9 mouse cellular contexts compared by ENCODE assay signal in the genomic region with DNA sequence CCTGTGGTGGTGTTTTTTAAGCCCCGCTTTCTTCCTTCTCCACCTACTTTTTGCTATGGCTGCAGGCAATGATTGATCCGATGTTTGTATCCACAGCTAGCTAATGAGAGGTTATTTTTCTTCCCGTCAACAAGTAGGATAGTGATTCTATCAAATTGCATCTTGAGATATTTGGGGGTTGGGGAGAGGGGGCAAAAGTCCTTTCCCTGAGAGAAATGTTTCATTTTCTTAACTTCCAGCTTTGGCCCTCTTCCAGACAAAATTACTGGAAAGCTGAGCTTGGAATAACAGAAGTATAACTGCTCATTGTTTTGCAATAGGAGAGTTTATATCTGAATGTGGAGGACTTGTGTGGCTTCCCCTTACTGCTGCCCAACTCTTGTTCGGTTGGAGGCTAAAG. TPM values are rescaled to one million over a fixed set of nuclear protein-coding genes. Genes with fewer than 3 reads are reported as not detected.
DNase-seq lines count a peak whose midpoint lies in the region; ATAC-seq and TF ChIP-seq lines count a peak whose summit lies in the region.
"Had no signal": no experiment of that assay in that cellular context is flagged by ENCODE, and none has a peak within 500 bp of the region (broad histone marks: within the 10 kb centered on the region; RNA-seq: fewer than 3 reads in every experiment).

No protein-coding gene starts in this region.

- H3K4me2 ChIP-seq in hindbrain, embryonic 14.5 days (replicated peaks) = peak overlapping the region; percentile 72
- H3K4me2 ChIP-seq in midbrain, embryonic 14.5 days (ENCODE audit: low read length) = peak overlapping the region; percentile 71

- no peaks in the 10 kb centered on the region for H3K27me3 ChIP-seq in kidney, adult 2 months (replicated peaks; ENCODE audit: control insufficient read depth, insufficient read depth, low read length)
- 0 out of 2 replicates have a peak, but pooled peaks cover 7% of the 10 kb centered on the region for H3K27me3 ChIP-seq in hindbrain, embryonic 14.5 days (ENCODE audit: control insufficient read depth, insufficient read depth, low read length)
- H3K27me3 ChIP-seq in midbrain, embryonic 14.5 days (ENCODE audit: control insufficient read depth, insufficient read depth, low read length) = peaks cover 8% of the 10 kb centered on the region; the same call in 1 of the 2 replicates
- H3K27me3 ChIP-seq: Patski had no signal

- TF ChIP-seq CTCF in kidney, adult 2 months (conservative IDR thresholded peaks at IDR 0.05; ENCODE audit: insufficient read depth, insufficient read length, low read depth, low read length) = no peak
- no peak for TF ChIP-seq CTCF in brain, embryonic 14.5 days (IDR thresholded peaks at IDR 0.05; ENCODE audit: borderline replicate concordance, extremely low read depth, insufficient read depth, insufficient read length)

- H3K4me3 ChIP-seq in kidney, adult 2 months (ENCODE audit: insufficient read depth, low read depth, low read length) = no peak overlapping the region; the same call in 1 of the 2 replicates
- peak overlapping the region; percentile 94; the same call in 1 of the 2 replicates for H3K4me3 ChIP-seq in hindbrain, embryonic 14.5 days (replicated peaks; ENCODE audit: low read length)
- H3K4me3 ChIP-seq in midbrain, embryonic 14.5 days (replicated peaks; ENCODE audit: low read depth, low read length) = peak overlapping the region; percentile 70; the same call in 1 of the 2 replicates

- no peak overlapping the region for H3K27ac ChIP-seq in kidney, adult 2 months (ENCODE audit: insufficient read depth, low read depth, low read length)
- no peak overlapping the region for H3K27ac ChIP-seq in hindbrain, embryonic 14.5 days
- H3K27ac ChIP-seq in midbrain, embryonic 14.5 days (replicated peaks; ENCODE audit: low read depth, low read length) = no peak overlapping the region

- intact Hi-C loops in left cerebral cortex, postnatal 14 days (cut with DNase I) = loop anchor here (5.0 kb wide), 1 partner anchor 271 kb away; no protein-coding TSS in a partner anchor

- 31% methylated on average over 4 of the region's 4 CpGs for WGBS in kidney, adult 2 months
- 50% methylated on average over 4 of the region's 4 CpGs for WGBS in hindbrain, embryonic 14.5 days
- 55% methylated on average over 4 of the region's 4 CpGs for WGBS in midbrain, embryonic 14.5 days

- H3K4me1 ChIP-seq in kidney, adult 2 months (ENCODE audit: control insufficient read depth, insufficient read depth, low read length) = peaks cover 7% of the 10 kb centered on the region
- H3K4me1 ChIP-seq in hindbrain, embryonic 14.5 days (replicated peaks; ENCODE audit: control insufficient read depth, insufficient read depth, low read length) = peaks cover 12% of the 10 kb centered on the region
- 0 out of 2 replicates have a peak, but pooled peaks cover 7% of the 10 kb centered on the region for H3K4me1 ChIP-seq in midbrain, embryonic 14.5 days (ENCODE audit: control insufficient read depth, insufficient read depth, low read length)

- DNase-seq in kidney, adult 2 months = peak; percentile 57
- no peak for DNase-seq in kidney, adult 11 months
- DNase-seq in brain, embryonic 14.5 days (ENCODE audit: low read depth) = peak; percentile 11
- no peak for DNase-seq in hindbrain, embryonic 14.5 days (ENCODE audit: low spot score)
- DNase-seq in midbrain, embryonic 14.5 days = peak; percentile 6
- DNase-seq in cerebellum, adult 9-10 months = no peak
- no peak for DNase-seq in left cerebral cortex, postnatal 14 days (ENCODE audit: low spot score in 2 of 2)

- H3K9ac ChIP-seq in hindbrain, embryonic 14.5 days = peak overlapping the region; percentile 98; the same call in 1 of the 2 replicates
- no peak overlapping the region for H3K9ac ChIP-seq in midbrain, embryonic 14.5 days (replicated peaks; ENCODE audit: low read length)

- H3K9me3 ChIP-seq in hindbrain, embryonic 14.5 days (ENCODE audit: control insufficient read depth, low read length) = no peaks in the 10 kb centered on the region
- no peaks in the 10 kb centered on the region for H3K9me3 ChIP-seq in midbrain, embryonic 14.5 days (ENCODE audit: control insufficient read depth, low read length)

- no peaks in the 10 kb centered on the region for H3K36me3 ChIP-seq in kidney, adult 2 months (ENCODE audit: control insufficient read depth, insufficient read depth, low read length)
- H3K36me3 ChIP-seq in hindbrain, embryonic 14.5 days (replicated peaks; ENCODE audit: control insufficient read depth, insufficient read depth) = no peaks in the 10 kb centered on the region
- H3K36me3 ChIP-seq in midbrain, embryonic 14.5 days (ENCODE audit: control insufficient read depth, insufficient read depth, low read length) = no peaks in the 10 kb centered on the region

- no peak for ATAC-seq in hindbrain, embryonic 14.5 days (ENCODE audit: low FRiP score)
- ATAC-seq in midbrain, embryonic 14.5 days (ENCODE audit: low FRiP score, low TSS enrichment) = no peak
- no peak for ATAC-seq in frontal cortex, adult (ENCODE audit: low TSS enrichment)

- no peak for TF ChIP-seq POLR2A in kidney, adult 2 months (IDR thresholded peaks at IDR 0.05; ENCODE audit: low read depth, low read length)
- no peak for TF ChIP-seq POLR2A in brain, embryonic 14.5 days (IDR thresholded peaks at IDR 0.05; ENCODE audit: borderline replicate concordance, extremely low read depth, insufficient read depth, insufficient read length, poor library complexity, severe bottlenecking)

RNA-seq across cellular contexts. Expression of gene Fndc3a, which starts 1.3 kb away (rescaled TPM):
- 43.8 and 48.5 TPM in 2 replicates for polyA plus RNA-seq in kidney, adult 2 months (2012; rRNA removed)
- 28.3 and 40.7 TPM in 2 replicates for polyA plus RNA-seq in brain, embryonic 14.5 days (2012; rRNA removed)
- polyA plus RNA-seq in hindbrain, embryonic 14.5 days (2014; fragmentation: Nextera tagmentation; extraction: Ambion mirVana) = 46.6 and 51.6 TPM in 2 replicates
- polyA plus RNA-seq in midbrain, embryonic 14.5 days (2014; fragmentation: Nextera tagmentation; extraction: Ambion mirVana) = 44.9 and 48.7 TPM in 2 replicates
- 10 to 100 TPM; 40.7 to 41.4 TPM for total RNA-seq in left cerebral cortex, postnatal 14 days (2021)

Comparison
In these comparisons a context has a peak if more than half of its experiments do, and no peak if none do; other contexts are left out.
1. DNase-seq: peak in kidney, adult 2 months (single experiment), brain, embryonic 14.5 days (single experiment) and midbrain, embryonic 14.5 days (single experiment); none in kidney, adult 11 months (single experiment), hindbrain, embryonic 14.5 days (single experiment), cerebellum, adult 9-10 months (single experiment) and left cerebral cortex, postnatal 14 days (0 of 2).